Mouse (Mus musculus) liver, embryonic 11.5 days (tissue): ENCODE data around the gene Tet3. TPM values are rescaled to one million over a fixed set of nuclear protein-coding genes. Genes with fewer than 3 reads are reported as not detected.

ENCODE experiments used
- ATAC-seq: fragments of 200-750 bp; cut with Nextera tagmentation; replicated peaks from 2 replicates; pipeline ENCODE4 v1.8.0; 2017; ENCODE audit warnings: moderate number of reproducible peaks, mild to moderate bottlenecking, moderate TSS enrichment, moderate library complexity; ENCODE audit not compliant: low FRiP score
- DNase-seq: peaks from one replicate; pipeline ENCODE4 v3.0.0-alpha.2; 2017; ENCODE audit warnings: low spot score
- H3K27ac ChIP-seq: fragments of 300-500 bp; sonication (generic); 2 replicates; pipeline ENCODE4 v1.5.1; 2014; ENCODE audit warnings: mild to moderate bottlenecking, low read depth, low read length, control low read depth
- H3K27me3 ChIP-seq: fragments of 300-500 bp; sonication (generic); replicated peaks from 2 replicates; pipeline ENCODE4 v1.6.1; 2014; ENCODE audit warnings: low read length, mixed read lengths; ENCODE audit not compliant: control insufficient read depth, insufficient read depth
- H3K36me3 ChIP-seq: fragments of 300-500 bp; sonication (generic); 2 replicates; pipeline ENCODE4 v1.6.1; 2014; ENCODE audit warnings: mild to moderate bottlenecking, low read length, moderate library complexity, mixed read lengths; ENCODE audit not compliant: control insufficient read depth, insufficient read depth
- H3K4me1 ChIP-seq: fragments of 300-500 bp; sonication (generic); replicated peaks from 2 replicates; pipeline ENCODE4 v1.6.1; 2014; ENCODE audit warnings: low read length, mixed read lengths; ENCODE audit not compliant: control insufficient read depth, insufficient read depth
- H3K4me2 ChIP-seq: fragments of 300-500 bp; sonication (generic); 2 replicates; pipeline ENCODE4 v1.6.1; 2014; ENCODE audit warnings: mild to moderate bottlenecking, control low read depth, moderate library complexity
- H3K4me3 ChIP-seq: fragments of 300-500 bp; sonication (generic); 2 replicates; pipeline ENCODE4 v1.5.1; 2014; ENCODE audit warnings: low read depth, low read length, control low read depth
- H3K9ac ChIP-seq: fragments of 300-500 bp; sonication (generic); 2 replicates; pipeline ENCODE4 v1.6.1; 2014; ENCODE audit warnings: low read depth, low read length, control low read depth
- H3K9me3 ChIP-seq: fragments of 300-500 bp; sonication (generic); 2 replicates; pipeline ENCODE4 v1.6.1; 2016; ENCODE audit warnings: low read length, inconsistent platforms, mixed read lengths; ENCODE audit not compliant: control insufficient read depth
- WGBS: fragments of 180-500 bp; shearing (Covaris S2); extraction: QIAGEN DNeasy Blood & Tissue Kit; methylation state at CpG from one replicate; pipeline ENCODE4 v1.1.7; 2014; 5-methylcytosine and 5-hydroxymethylcytosine counted together
- polyA plus RNA-seq: library from polyadenylated mRNA; unstranded; fragments of >200 nt; fragmentation: Nextera tagmentation; extraction: Ambion mirVana; gene quantifications from 2 replicates; pipeline ENCODE4 v1.2.1, GENCODE M21; 2014

Tet3 gene
- polyA plus RNA-seq, 1 experiment from 2014 or later: 22.0 TPM

- Histone ChIP-seq H3K4me3 (no peak overlapping the region), H3K9me3 (no peaks in the 10 kb centered on the region), H3K27me3 (no peaks in the 10 kb centered on the region), H3K9ac (no peak overlapping the region), H3K4me2 (no peak overlapping the region), H3K36me3 (peaks cover 20% of the 10 kb centered on the region; the same call in 1 of the 2 replicates), H3K27ac (no peak overlapping the region), H3K4me1 (peaks cover 3% of the 10 kb centered on the region; the same call in 1 of the 2 replicates)
- 39% methylated on average over 10 of the region's 10 CpGs for WGBS
- DNase-seq (no peak), ATAC-seq (no peak)
These were observed 23.7 kb upstream of the Tet3 start for GRCm38 (mm10) chr6:83482418-83483085.

DNA sequence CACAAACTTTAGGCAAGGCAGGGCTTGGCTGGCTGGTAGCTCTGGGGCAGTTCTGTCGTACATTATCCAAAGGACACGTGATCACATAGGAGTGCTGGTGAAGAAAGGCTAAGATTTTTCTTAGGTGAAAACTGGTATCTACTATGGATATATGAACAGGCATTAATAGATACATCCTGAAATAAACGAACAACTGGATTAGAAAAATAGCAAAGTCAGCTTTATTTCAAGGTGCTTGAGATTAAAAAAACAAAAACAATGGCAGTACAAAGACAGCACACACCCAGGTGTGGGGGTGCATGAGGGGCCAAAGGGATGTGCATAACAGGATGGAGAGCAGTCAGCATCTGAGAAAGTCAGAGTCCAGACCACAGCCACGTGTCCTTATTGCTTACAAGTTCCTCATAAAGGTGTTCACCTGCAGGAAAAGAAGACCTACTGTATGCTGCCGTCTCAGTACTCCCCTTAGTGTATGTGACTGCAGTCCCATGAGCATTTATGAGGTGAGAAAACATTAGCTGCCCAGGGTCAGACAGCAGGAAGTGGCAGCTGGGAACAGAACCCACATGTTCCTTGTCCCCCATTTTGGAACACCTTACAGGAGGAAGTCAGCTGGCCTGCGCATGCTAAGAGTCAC, 21.3 kb upstream of the Tet3 start:
- H3K36me3 ChIP-seq: peaks cover 20% of the 10 kb centered on the region; the same call in 1 of the 2 replicates

GRCm38 (mm10) chr6:83479193-83479592, 20.3 kb upstream of the Tet3 start:
- Histone ChIP-seq H3K27me3 (no peaks in the 10 kb centered on the region), H3K4me1 (peaks cover 3% of the 10 kb centered on the region; the same call in 1 of the 2 replicates), H3K27ac (no peak overlapping the region), H3K4me3 (no peak overlapping the region), H3K9ac (no peak overlapping the region), H3K4me2 (no peak overlapping the region), H3K9me3 (no peaks in the 10 kb centered on the region), H3K36me3 (peaks cover 20% of the 10 kb centered on the region; the same call in 1 of the 2 replicates)
- DNase-seq: no peak
- WGBS: 70% methylated on average over 2 of the region's 2 CpGs
- ATAC-seq: no peak

More for the DNA sequence above, 21.3 kb upstream of the Tet3 start:
- peaks cover 3% of the 10 kb centered on the region; the same call in 1 of the 2 replicates for H3K4me1 ChIP-seq
- no peaks in the 10 kb centered on the region for H3K9me3 ChIP-seq
- H3K9ac ChIP-seq: no peak overlapping the region
- H3K4me2 ChIP-seq: no peak overlapping the region
- WGBS: 86% methylated on average over 6 of the region's 6 CpGs
- H3K27me3 ChIP-seq: no peaks in the 10 kb centered on the region
- ATAC-seq (no peak), DNase-seq (no peak)
- no peak overlapping the region for H3K4me3 ChIP-seq
- no peak overlapping the region for H3K27ac ChIP-seq

- H3K4me1 ChIP-seq: peaks cover 3% of the 10 kb centered on the region; the same call in 1 of the 2 replicates
- no peak overlapping the region for H3K27ac ChIP-seq
- DNase-seq (no peak), ATAC-seq (no peak)
- no peak overlapping the region for H3K4me2 ChIP-seq
- no peak overlapping the region for H3K4me3 ChIP-seq
- H3K27me3 ChIP-seq: no peaks in the 10 kb centered on the region
- WGBS: 88% methylated on average over 7 of the region's 7 CpGs
- H3K36me3 ChIP-seq: peaks cover 18% of the 10 kb centered on the region; the same call in 1 of the 2 replicates
- H3K9ac ChIP-seq: no peak overlapping the region
- no peaks in the 10 kb centered on the region for H3K9me3 ChIP-seq
These were observed 19.7 kb upstream of the Tet3 start for GRCm38 (mm10) chr6:83478628-83479027.

DNA sequence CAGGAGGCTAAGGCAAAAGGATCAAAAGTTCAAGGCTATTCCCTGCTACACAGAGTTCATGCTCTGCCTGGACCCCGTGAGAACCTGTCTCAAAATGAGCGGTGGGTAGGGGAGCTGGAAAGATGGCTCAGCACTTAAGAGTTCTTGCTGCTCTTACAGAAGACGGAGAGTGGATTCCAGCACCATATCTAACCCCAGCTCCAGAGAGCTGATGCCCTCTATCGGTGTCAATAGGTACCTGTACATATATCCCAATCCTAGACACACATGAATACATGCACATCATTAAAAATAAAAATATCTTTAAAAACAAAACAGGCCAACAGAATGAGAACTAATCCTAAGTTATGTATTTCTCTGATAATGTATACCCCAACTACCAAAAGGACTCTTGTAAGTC, 19.3 kb upstream of the Tet3 start:
- Histone ChIP-seq H3K9me3 (no peaks in the 10 kb centered on the region), H3K4me3 (no peak overlapping the region), H3K4me2 (no peak overlapping the region), H3K9ac (no peak overlapping the region), H3K4me1 (peaks cover 3% of the 10 kb centered on the region; the same call in 1 of the 2 replicates), H3K36me3 (peaks cover 18% of the 10 kb centered on the region; the same call in 1 of the 2 replicates), H3K27me3 (no peaks in the 10 kb centered on the region), H3K27ac (no peak overlapping the region)
- 64% methylated on average over 4 of the region's 4 CpGs for WGBS
- ATAC-seq (no peak), DNase-seq (no peak)

DNA sequence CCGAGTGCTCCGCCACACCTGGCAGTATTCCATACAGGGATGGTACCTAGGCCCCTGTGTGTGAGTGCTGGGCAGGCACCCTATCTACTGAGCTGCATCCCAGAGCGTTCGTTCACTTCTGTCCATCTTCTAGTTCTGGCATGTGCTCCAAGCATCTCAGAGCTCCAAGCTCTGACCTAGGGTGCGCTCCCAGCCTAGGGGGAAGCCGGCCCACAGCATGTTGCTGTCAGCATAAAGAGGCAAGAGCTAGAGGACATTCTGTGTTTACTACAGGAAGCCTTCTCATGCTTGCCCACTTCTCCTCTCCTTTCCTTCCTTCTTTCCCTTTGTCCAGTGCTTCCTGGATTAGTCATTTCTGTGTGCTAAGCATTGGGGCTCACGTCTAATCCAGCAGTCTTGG, 16.5 kb upstream of the Tet3 start:
- no peak overlapping the region for H3K9ac ChIP-seq
- H3K27ac ChIP-seq: no peak overlapping the region
- no peaks in the 10 kb centered on the region for H3K4me1 ChIP-seq
- H3K4me2 ChIP-seq: no peak overlapping the region
- H3K27me3 ChIP-seq: no peaks in the 10 kb centered on the region
- H3K4me3 ChIP-seq: no peak overlapping the region
- ATAC-seq: no peak
- 67% methylated on average over 7 of the region's 7 CpGs for WGBS
- H3K36me3 ChIP-seq: peaks cover 4% of the 10 kb centered on the region; the same call in 1 of the 2 replicates
- no peak for DNase-seq
- no peaks in the 10 kb centered on the region for H3K9me3 ChIP-seq

- 85% methylated on average over 9 of the region's 9 CpGs for WGBS
- Histone ChIP-seq H3K4me1 (no peaks in the 10 kb centered on the region), H3K27ac (no peak overlapping the region), H3K36me3 (no peaks in the 10 kb centered on the region), H3K4me2 (no peak overlapping the region), H3K4me3 (no peak overlapping the region), H3K9ac (no peak overlapping the region), H3K27me3 (no peaks in the 10 kb centered on the region), H3K9me3 (no peaks in the 10 kb centered on the region)
- no peak for DNase-seq
- no peak for ATAC-seq
These were observed 14.4 kb upstream of the Tet3 start for GRCm38 (mm10) chr6:83473240-83473639.

DNA sequence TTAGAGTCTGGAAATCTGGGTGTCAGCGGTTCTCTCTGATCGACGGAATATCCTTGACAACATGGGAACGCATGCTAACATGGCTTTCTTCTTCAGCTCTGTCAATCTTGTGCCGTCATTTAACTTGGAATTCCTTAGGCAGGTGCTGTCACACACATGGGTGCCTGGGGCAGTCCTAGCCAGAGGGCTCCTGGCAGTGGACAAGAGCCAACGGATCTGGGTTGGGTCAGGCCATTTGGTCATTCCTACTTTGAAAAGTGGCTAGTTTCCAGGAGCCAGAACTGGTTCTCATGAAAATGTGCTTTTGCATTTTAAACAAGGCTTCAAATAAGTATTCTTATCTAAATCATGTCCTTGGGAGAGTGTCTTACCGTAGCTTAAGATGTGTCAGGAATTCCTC, 12.9 kb upstream of the Tet3 start:
- no peaks in the 10 kb centered on the region for H3K36me3 ChIP-seq
- no peak overlapping the region for H3K4me2 ChIP-seq
- no peak overlapping the region for H3K9ac ChIP-seq
- H3K27ac ChIP-seq: no peak overlapping the region
- no peaks in the 10 kb centered on the region for H3K4me1 ChIP-seq
- DNase-seq (no peak), ATAC-seq (no peak)
- H3K4me3 ChIP-seq: no peak overlapping the region
- 88% methylated on average over 7 of the region's 7 CpGs for WGBS
- no peaks in the 10 kb centered on the region for H3K9me3 ChIP-seq
- H3K27me3 ChIP-seq: no peaks in the 10 kb centered on the region

DNA sequence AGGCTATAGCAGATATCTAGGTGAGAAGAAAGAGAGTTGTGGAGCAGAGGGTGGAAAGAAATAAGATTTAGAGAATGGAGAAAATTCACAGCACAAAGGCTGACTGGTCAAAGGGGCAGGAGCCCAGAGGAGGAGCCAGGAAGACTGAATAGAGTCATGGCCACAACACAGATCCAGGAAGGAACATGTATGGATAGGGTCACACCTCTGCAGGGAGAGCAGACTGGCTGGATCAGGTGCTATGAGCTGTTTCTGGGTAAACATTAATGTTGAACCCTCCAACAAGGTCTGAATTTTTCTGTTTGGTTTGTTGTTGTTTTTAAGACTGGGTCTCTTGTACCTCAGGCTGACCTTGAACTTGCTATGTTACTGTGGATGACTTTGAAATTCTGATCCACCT, 5.1 kb upstream of the Tet3 start:
- peaks cover 5% of the 10 kb centered on the region; the same call in 1 of the 2 replicates for H3K4me1 ChIP-seq
- H3K4me3 ChIP-seq: no peak overlapping the region
- H3K27ac ChIP-seq: no peak overlapping the region
- H3K27me3 ChIP-seq: no peaks in the 10 kb centered on the region
- DNase-seq (no peak), ATAC-seq (no peak)
- no peak overlapping the region for H3K4me2 ChIP-seq
- H3K9ac ChIP-seq: no peak overlapping the region
- no peaks in the 10 kb centered on the region for H3K36me3 ChIP-seq
- H3K9me3 ChIP-seq: no peaks in the 10 kb centered on the region
